Mouse (Mus musculus): Measurements from ENCODE around the gene 1700042G07Rik.

- TF ChIP-seq CTCF (IDR thresholded peaks at IDR 0.05; ENCODE audit: insufficient read depth, low read depth, low read length) (no peak), POLR2A (IDR thresholded peaks at IDR 0.05; ENCODE audit: insufficient read depth, low read depth, low read length) (no peak)
Observed at GRCm38 (mm10) chr4:116140801-116141574, 32.2 kb upstream of the 1700042G07Rik start.
